Mouse (Mus musculus): Measurements from ENCODE around the gene Stx12. TPM values are rescaled to one million over a fixed set of nuclear protein-coding genes. Genes with fewer than 3 reads are reported as not detected.

Gene Stx12
- total and polyA plus RNA-seq, 3 experiments, result 16.8 to 22.0 TPM; not detected in 1

- no peak for TF ChIP-seq CTCF (IDR thresholded peaks at IDR 0.05 in 2 of 3, conservative IDR thresholded peaks at IDR 0.05 in 1 of 3; ENCODE audit: control insufficient read depth in 1 of 3, insufficient read depth in 1 of 3, low read depth in 2 of 3, low read length in 3 of 3, poor library complexity in 1 of 3, severe bottlenecking in 1 of 3)
- TF ChIP-seq ZMIZ1 (IDR thresholded peaks at IDR 0.05; ENCODE audit: low read depth, low read length), result peak; percentile 71
- TF ChIP-seq RAD21 (IDR thresholded peaks at IDR 0.05; ENCODE audit: low read depth, low read length), result no peak
- TF ChIP-seq SMC3 (IDR thresholded peaks at IDR 0.05; ENCODE audit: low read depth, low read length), result no peak
- TF ChIP-seq CHD1 (IDR thresholded peaks at IDR 0.05; ENCODE audit: low read depth, low read length), result no peak
- Histone ChIP-seq H3K4me3 (ENCODE audit: control insufficient read depth in 1 of 2, insufficient read depth in 1 of 2, low read depth in 2 of 2, low read length in 2 of 2) (peak overlapping the region; percentile 46 to 96), H3K79me2 (ENCODE audit: control insufficient read depth, insufficient read depth, low read length, poor library complexity) (peaks cover 28% of the 10 kb centered on the region), H3K9ac (ENCODE audit: control insufficient read depth, low read depth, low read length, poor library complexity, severe bottlenecking) (peak overlapping the region; percentile 96), H3K9me3 (replicated peaks; ENCODE audit: insufficient read depth, low read length) (no peaks in the 10 kb centered on the region), H3K27me3 (ENCODE audit: control insufficient read depth in 1 of 2, insufficient read depth in 2 of 2, low read length in 2 of 2) (no peaks in the 10 kb centered on the region), H3K4me1 (ENCODE audit: control insufficient read depth in 1 of 2, insufficient read depth in 2 of 2, low read length in 2 of 2) (peaks cover 13 to 15% of the 10 kb centered on the region in 2 experiments), H3K27ac (ENCODE audit: control insufficient read depth, low read depth, low read length) (peak overlapping the region; percentile 84), H3K36me3 (ENCODE audit: control insufficient read depth in 1 of 2, insufficient read depth in 2 of 2, low read length in 2 of 2) (peaks cover 8 to 20% of the 10 kb centered on the region in 2 experiments)
- peak; percentile 34 for DNase-seq (ENCODE audit: low read depth, low spot score)
Measured at GRCm38 (mm10) chr4:132843705-132844071, 40.6 kb downstream of the Stx12 start.

GRCm38 (mm10) chr4:132842970-132843704, 41.2 kb downstream of the Stx12 start, which contains the start of gene Ppp1r8:
Gene Ppp1r8, minus strand, starts transcription at chr4:132843169.
- peak within 1 kb of the TSS; percentile 96 for H3K9ac ChIP-seq (ENCODE audit: control insufficient read depth, low read depth, low read length, poor library complexity, severe bottlenecking)
- DNase-seq (ENCODE audit: low read depth, low spot score), result peak; percentile 97
- TF ChIP-seq POLR2A (IDR thresholded peaks at IDR 0.05; ENCODE audit: control insufficient read depth in 1 of 2, insufficient read depth in 1 of 2, low read depth in 1 of 2, low read length in 2 of 2, poor library complexity in 1 of 2) (peak; percentile 97 to 99), CHD1 (IDR thresholded peaks at IDR 0.05; ENCODE audit: low read depth, low read length) (0 out of 2 replicates have a peak, but pooled peaks have one; percentile 89), ZKSCAN1 (IDR thresholded peaks at IDR 0.05; ENCODE audit: low read depth, low read length) (no peak), USF1 (IDR thresholded peaks at IDR 0.05; ENCODE audit: low read depth, low read length) (peak; percentile 90), MYB (IDR thresholded peaks at IDR 0.05; ENCODE audit: low read depth, low read length) (no peak), MYC (IDR thresholded peaks at IDR 0.05; ENCODE audit: low read depth, low read length) (peak; percentile 53; the same call in 1 of the 2 replicates), HCFC1 (IDR thresholded peaks at IDR 0.05; ENCODE audit: low read depth, low read length) (peak; percentile 89), EP300 (IDR thresholded peaks at IDR 0.05; ENCODE audit: low read depth in 1 of 2, low read length in 2 of 2) (peak; percentile 13 to 34; a peak in 3 of 4 replicates), UBTF (IDR thresholded peaks at IDR 0.05; ENCODE audit: borderline replicate concordance, insufficient read depth, low read depth, low read length) (no peak), NELFE (IDR thresholded peaks at IDR 0.05; ENCODE audit: low read depth, low read length) (peak; percentile 97), BHLHE40 (IDR thresholded peaks at IDR 0.05; ENCODE audit: borderline replicate concordance, low read depth, low read length) (no peak), MXI1 (IDR thresholded peaks at IDR 0.05; ENCODE audit: low read depth, low read length) (peak; percentile 64), SIN3A (IDR thresholded peaks at IDR 0.05; ENCODE audit: low read length) (peak; percentile 45; the same call in 1 of the 2 replicates), ETS1 (IDR thresholded peaks at IDR 0.05; ENCODE audit: low read depth, low read length) (peak; percentile 38; the same call in 1 of the 2 replicates), POLR2AphosphoS5 (IDR thresholded peaks at IDR 0.05; ENCODE audit: borderline replicate concordance, low read depth, low read length) (no peak), KAT2A (conservative IDR thresholded peaks at IDR 0.05; ENCODE audit: low read depth, low read length) (peak; percentile 58; the same call in 1 of the 2 replicates), NRF1 (IDR thresholded peaks at IDR 0.05; ENCODE audit: insufficient read depth, low read depth, low read length, poor library complexity, severe bottlenecking) (peak; percentile 99; the same call in 1 of the 2 replicates), MEF2A (IDR thresholded peaks at IDR 0.05; ENCODE audit: extremely low read depth, insufficient replicate concordance, low read depth, low read length, poor library complexity, severe bottlenecking) (no peak), TBP (IDR thresholded peaks at IDR 0.05; ENCODE audit: low read depth, low read length) (peak; percentile 92), ELF1 (IDR thresholded peaks at IDR 0.05; ENCODE audit: low read depth, low read length) (peak; percentile 53), SMC3 (IDR thresholded peaks at IDR 0.05; ENCODE audit: low read depth, low read length) (no peak), MAX (IDR thresholded peaks at IDR 0.05; ENCODE audit: low read length) (peak; percentile 77), CHD2 (IDR thresholded peaks at IDR 0.05; ENCODE audit: low read length) (no peak), TCF12 (IDR thresholded peaks at IDR 0.05; ENCODE audit: low read depth, low read length) (peak; percentile 78), ZNF384 (IDR thresholded peaks at IDR 0.05; ENCODE audit: low read depth, low read length) (peak; percentile 73), E2F4 (IDR thresholded peaks at IDR 0.05; ENCODE audit: borderline replicate concordance, low read depth, low read length) (peak; percentile 3; the same call in 1 of the 2 replicates)

More at GRCm38 (mm10) chr4:132842970-132843704, 41.2 kb downstream of the Stx12 start, which contains the start of gene Ppp1r8:
- H3K36me3 ChIP-seq (ENCODE audit: control insufficient read depth in 1 of 2, insufficient read depth in 2 of 2, low read length in 2 of 2), result peaks cover 12 to 22% of the 10 kb centered on the region in 2 experiments
- H3K4me3 ChIP-seq (ENCODE audit: control insufficient read depth in 1 of 2, insufficient read depth in 1 of 2, low read depth in 2 of 2, low read length in 2 of 2), result peak within 1 kb of the TSS; percentile 81 to 96
- no peaks in the 10 kb centered on the region for H3K9me3 ChIP-seq (replicated peaks; ENCODE audit: insufficient read depth, low read length)
- peak within 1 kb of the TSS; percentile 84 for H3K27ac ChIP-seq (ENCODE audit: control insufficient read depth, low read depth, low read length)
- H3K27me3 ChIP-seq (ENCODE audit: control insufficient read depth in 1 of 2, insufficient read depth in 2 of 2, low read length in 2 of 2), result no peaks in the 10 kb centered on the region
- H3K4me1 ChIP-seq (ENCODE audit: control insufficient read depth in 1 of 2, insufficient read depth in 2 of 2, low read length in 2 of 2), result peaks cover 13 to 15% of the 10 kb centered on the region in 2 experiments
- peaks cover 31% of the 10 kb centered on the region for H3K79me2 ChIP-seq (ENCODE audit: control insufficient read depth, insufficient read depth, low read length, poor library complexity)

All from MEL (cell line).